Mouse (Mus musculus) E14TG2a.4 (cell line): Measurements from ENCODE around the gene Wt1.
A peak's percentile ranks its signal among the peaks of the same experiment; 100 is the strongest.

ENCODE experiments used
- H3K27me3 ChIP-seq: 2 replicates; pipeline ENCODE4 v1.6.1; 2014; ENCODE audit warnings: low read length, control low read depth; ENCODE audit not compliant: insufficient read depth
- H3K36me3 ChIP-seq: 2 replicates; pipeline ENCODE4 v1.6.1; 2014; ENCODE audit warnings: low read length, control low read depth; ENCODE audit not compliant: insufficient read depth
- H3K4me1 ChIP-seq: replicated peaks from 2 replicates; pipeline ENCODE4 v1.6.1; 2014; ENCODE audit warnings: low read depth, low read length, control low read depth
- H3K4me3 ChIP-seq: replicated peaks from 2 replicates; pipeline ENCODE4 v1.5.1; 2014; ENCODE audit warnings: mild to moderate bottlenecking, low read length
- H3K9me3 ChIP-seq: 2 replicates; pipeline ENCODE4 v1.6.1; 2014; ENCODE audit warnings: low read length, control low read depth
- CTCF ChIP-seq: conservative IDR thresholded peaks from 2 replicates; pipeline ENCODE4 v1.5.1; 2014; ENCODE audit warnings: low read length
- NANOG ChIP-seq: IDR thresholded peaks from 2 replicates; pipeline ENCODE4 v1.6.1; 2014; ENCODE audit warnings: borderline replicate concordance, low read length, mixed read lengths
- POU5F1 ChIP-seq: IDR thresholded peaks from 2 replicates; pipeline ENCODE4 v1.6.1; 2014; ENCODE audit warnings: low read length, borderline replicate concordance

Gene Wt1

GRCm38 (mm10) chr2:105128564-105128963, 2.2 kb downstream of the Wt1 start:
- H3K4me3 ChIP-seq = no peak overlapping the region
- peaks cover 97% of the 10 kb centered on the region for H3K27me3 ChIP-seq
- no peak for TF ChIP-seq CTCF
- TF ChIP-seq POU5F1 = no peak
- TF ChIP-seq NANOG = no peak
- H3K36me3 ChIP-seq = no peaks in the 10 kb centered on the region
- H3K4me1 ChIP-seq = peaks cover 71% of the 10 kb centered on the region
- no peaks in the 10 kb centered on the region for H3K9me3 ChIP-seq

DNA sequence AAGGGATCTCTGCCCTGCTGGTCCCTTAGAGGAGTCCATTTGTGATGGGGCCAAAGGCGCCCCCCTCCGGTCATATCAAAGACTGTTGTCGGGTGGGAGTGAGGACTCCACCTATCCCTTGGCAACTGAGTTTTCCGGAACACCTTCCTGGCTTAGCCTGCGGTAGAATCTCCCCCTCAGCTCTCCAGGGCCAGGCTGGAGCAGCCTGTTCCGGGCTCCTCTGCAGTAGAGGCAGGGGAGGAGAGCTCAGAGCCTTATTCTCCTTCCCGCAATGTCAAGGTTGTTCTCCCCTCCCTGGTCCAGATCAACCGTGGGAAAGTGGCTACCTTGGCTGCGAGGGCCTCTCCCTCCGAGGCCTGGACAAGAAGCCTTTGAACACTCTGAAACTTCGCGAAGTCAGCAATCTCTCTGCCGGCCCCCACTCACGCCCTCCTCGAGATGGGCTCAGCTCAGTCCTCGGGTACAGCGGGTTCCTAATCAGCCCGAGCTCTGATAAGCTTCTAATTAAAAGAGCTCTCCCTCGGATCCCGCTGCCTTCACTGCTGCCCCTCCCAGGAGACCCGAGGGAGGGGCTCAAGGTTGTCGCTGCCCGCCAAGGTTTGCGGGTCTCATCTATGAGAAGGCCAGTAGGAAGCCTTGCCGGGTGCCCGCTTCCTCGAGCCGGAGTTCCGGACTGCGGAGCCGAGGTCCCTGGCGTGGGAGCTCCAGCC, 4.2 kb downstream of the Wt1 start:
- TF ChIP-seq CTCF (peak; percentile 18; the same call in 1 of the 2 replicates), NANOG (no peak), POU5F1 (no peak)
- Histone ChIP-seq H3K27me3 (peaks cover 97% of the 10 kb centered on the region), H3K36me3 (no peaks in the 10 kb centered on the region), H3K4me1 (peaks cover 68% of the 10 kb centered on the region), H3K9me3 (no peaks in the 10 kb centered on the region), H3K4me3 (peak overlapping the region; percentile 54)

DNA sequence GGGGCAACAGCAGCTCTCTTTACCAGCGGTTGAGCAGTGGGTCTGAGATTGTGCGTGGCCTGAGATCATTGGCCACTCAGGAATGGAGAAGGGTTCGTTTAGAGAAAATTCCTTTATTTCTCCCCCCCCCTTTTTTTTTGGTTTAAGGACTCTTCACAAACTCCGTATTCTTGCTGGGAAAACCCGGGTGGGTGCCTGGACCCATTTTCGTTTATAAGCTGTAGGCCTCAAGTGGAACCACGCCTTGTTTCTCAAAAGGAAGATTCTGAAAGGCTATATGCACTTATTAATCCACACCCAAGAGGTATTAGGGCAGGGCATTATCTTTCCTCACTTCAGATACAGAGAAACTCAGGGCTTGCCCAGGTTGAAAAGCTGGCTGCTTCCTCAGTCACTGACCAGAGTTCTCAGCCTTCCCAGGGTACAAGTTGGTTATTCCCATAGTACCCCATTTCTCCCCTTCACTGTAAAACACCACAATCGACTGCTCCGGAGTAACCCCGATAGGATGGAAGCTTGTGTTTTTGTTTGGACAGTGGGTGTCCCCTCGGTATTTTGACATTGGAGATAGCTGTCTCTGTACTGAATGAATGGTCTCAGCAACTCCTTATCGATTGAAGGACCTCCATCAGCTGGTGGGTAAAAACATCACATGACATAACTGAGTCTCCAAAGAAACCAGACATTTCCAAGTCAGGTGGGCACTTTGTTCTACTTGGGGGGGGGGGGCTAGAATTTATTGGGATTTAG, 4.9 kb downstream of the Wt1 start:
- Histone ChIP-seq H3K36me3 (no peaks in the 10 kb centered on the region), H3K27me3 (peaks cover 97% of the 10 kb centered on the region), H3K4me1 (peaks cover 61% of the 10 kb centered on the region), H3K9me3 (no peaks in the 10 kb centered on the region), H3K4me3 (peak overlapping the region; percentile 54)
- TF ChIP-seq POU5F1 (no peak), CTCF (no peak), NANOG (no peak)

GRCm38 (mm10) chr2:105131811-105132100, 5.4 kb downstream of the Wt1 start:
- no peaks in the 10 kb centered on the region for H3K36me3 ChIP-seq
- no peaks in the 10 kb centered on the region for H3K9me3 ChIP-seq
- no peak overlapping the region for H3K4me3 ChIP-seq
- peaks cover 61% of the 10 kb centered on the region for H3K4me1 ChIP-seq
- peaks cover 98% of the 10 kb centered on the region for H3K27me3 ChIP-seq
- TF ChIP-seq NANOG (no peak), CTCF (no peak), POU5F1 (no peak)

DNA sequence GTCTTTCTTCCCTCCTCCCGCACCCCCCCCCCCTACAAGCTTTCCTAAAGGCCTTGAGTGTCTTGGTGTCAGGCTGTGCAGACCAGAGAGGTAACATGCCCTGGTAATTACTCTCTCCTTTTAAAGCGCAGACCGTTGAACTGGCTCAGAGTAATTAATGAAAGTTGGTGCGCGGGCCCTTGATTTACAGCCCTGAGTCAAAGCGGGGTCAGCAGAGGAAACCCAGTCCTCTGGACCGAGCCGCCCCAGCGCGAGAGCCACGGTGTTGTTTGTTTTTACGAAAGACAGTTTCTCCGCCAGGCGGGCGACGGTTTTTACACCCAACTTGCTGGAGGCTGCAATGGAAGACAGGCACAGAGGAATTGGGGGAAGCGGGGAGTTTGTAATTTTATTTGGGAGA, 6.0 kb downstream of the Wt1 start:
- H3K36me3 ChIP-seq = no peaks in the 10 kb centered on the region
- TF ChIP-seq CTCF = no peak
- no peak for TF ChIP-seq POU5F1
- no peak for TF ChIP-seq NANOG
- H3K4me1 ChIP-seq = peaks cover 58% of the 10 kb centered on the region
- H3K9me3 ChIP-seq = no peaks in the 10 kb centered on the region
- H3K27me3 ChIP-seq = peaks cover 98% of the 10 kb centered on the region
- 0 out of 2 replicates have a peak overlapping the region, but pooled peaks have one; percentile 29 for H3K4me3 ChIP-seq

DNA sequence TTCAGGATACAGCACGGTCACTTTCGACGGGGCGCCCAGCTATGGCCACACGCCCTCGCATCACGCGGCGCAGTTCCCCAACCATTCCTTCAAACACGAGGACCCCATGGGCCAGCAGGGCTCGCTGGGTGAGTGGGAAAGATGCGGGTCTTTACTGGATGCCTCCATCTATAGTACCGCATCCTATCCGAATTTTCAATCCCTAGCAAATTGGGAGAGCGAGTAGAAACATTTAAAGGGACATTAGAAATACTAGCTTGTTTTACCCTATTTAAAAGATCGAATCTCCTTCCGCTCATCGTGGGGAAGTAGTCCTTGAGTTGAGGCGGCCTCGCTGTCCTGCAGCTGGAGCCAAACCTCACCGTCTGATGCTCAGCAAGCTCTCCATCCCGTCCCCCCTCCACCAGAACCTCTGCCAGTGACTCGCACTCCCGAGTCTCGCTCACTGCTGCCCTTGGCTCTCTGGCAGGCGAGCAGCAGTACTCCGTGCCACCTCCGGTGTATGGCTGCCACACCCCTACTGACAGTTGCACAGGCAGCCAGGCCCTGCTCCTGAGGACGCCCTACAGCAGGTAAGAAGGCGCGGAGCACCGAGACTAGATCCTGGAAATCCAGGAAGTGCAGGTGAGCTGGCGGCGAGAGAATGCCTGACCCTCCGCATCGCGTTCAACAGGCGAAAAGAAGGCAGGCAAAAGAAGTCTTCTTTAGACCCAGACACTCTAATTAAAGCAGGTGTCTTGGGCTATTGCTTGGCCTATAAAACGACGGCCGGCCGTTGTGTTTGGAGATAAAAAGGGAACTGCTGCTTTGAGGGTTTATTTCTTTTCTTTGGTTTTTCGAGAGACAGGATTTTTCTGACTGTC, 6.8 kb downstream of the Wt1 start:
- peak overlapping the region; percentile 48 for H3K4me3 ChIP-seq
- H3K36me3 ChIP-seq = no peaks in the 10 kb centered on the region
- TF ChIP-seq NANOG (no peak), POU5F1 (no peak), CTCF (no peak)
- peaks cover 94% of the 10 kb centered on the region for H3K27me3 ChIP-seq
- H3K4me1 ChIP-seq = peaks cover 50% of the 10 kb centered on the region
- H3K9me3 ChIP-seq = no peaks in the 10 kb centered on the region

GRCm38 (mm10) chr2:105134296-105134695, 8.0 kb downstream of the Wt1 start:
- H3K9me3 ChIP-seq = no peaks in the 10 kb centered on the region

DNA sequence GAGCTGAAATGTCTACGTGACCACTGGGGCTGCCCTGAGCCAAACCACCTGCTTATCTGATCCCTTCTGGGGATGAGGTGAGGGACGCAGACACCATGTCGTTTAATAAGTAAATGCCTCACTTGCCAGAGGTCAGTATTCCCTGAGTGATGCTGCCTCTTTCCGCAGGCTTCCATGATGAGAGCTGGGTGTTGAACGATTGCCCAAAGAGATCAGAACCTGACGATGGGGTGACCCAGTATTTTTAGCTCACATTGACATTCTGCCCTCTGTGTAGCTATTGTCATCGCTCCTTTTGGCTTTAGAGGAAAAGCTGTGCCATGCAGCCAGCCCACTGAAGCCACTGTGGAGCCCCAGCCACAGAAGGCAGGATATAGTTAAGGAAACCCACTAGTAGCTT, 13.1 kb downstream of the Wt1 start:
- TF ChIP-seq CTCF (no peak), POU5F1 (no peak), NANOG (no peak)
- H3K27me3 ChIP-seq = peaks cover 53% of the 10 kb centered on the region
- no peaks in the 10 kb centered on the region for H3K36me3 ChIP-seq
- no peaks in the 10 kb centered on the region for H3K9me3 ChIP-seq
- H3K4me3 ChIP-seq = no peak overlapping the region
- peaks cover 6% of the 10 kb centered on the region for H3K4me1 ChIP-seq

More at GRCm38 (mm10) chr2:105134296-105134695, 8.0 kb downstream of the Wt1 start:
- Histone ChIP-seq H3K36me3 (no peaks in the 10 kb centered on the region), H3K4me1 (peaks cover 44% of the 10 kb centered on the region), H3K27me3 (peaks cover 91% of the 10 kb centered on the region), H3K4me3 (peak overlapping the region; percentile 37)
- TF ChIP-seq NANOG = no peak
- TF ChIP-seq CTCF = no peak
- no peak for TF ChIP-seq POU5F1

- no peak overlapping the region for H3K4me3 ChIP-seq
- H3K27me3 ChIP-seq = peaks cover 34% of the 10 kb centered on the region
- H3K36me3 ChIP-seq = no peaks in the 10 kb centered on the region
- H3K4me1 ChIP-seq = no peaks in the 10 kb centered on the region
- TF ChIP-seq NANOG = no peak
- TF ChIP-seq POU5F1 = no peak
- no peak for TF ChIP-seq CTCF
- H3K9me3 ChIP-seq = no peaks in the 10 kb centered on the region
Observed at GRCm38 (mm10) chr2:105141371-105141770, 15.0 kb downstream of the Wt1 start.
